Comparison of ENCODE assay signal across 30 mouse cellular contexts in the genomic region with DNA sequence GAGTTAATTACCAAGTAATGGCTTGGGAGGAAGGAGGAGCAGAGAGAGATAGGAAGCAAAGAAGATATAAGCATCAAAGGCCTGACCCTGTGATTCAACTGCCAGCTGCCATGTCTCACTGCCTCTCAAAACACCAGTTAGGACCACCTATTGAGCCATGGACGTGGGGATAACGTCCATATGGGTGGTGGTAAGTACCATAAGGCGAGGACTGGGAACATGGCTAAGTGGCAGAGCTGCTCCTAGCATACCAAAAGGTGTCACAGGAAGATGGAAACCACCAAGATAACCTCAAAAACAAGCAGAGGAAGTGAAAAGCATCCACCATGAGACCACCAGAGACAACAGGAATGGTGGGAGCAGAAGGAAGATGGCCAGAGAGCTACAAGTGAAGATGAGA. TPM values are rescaled to one million over a fixed set of nuclear protein-coding genes. Genes with fewer than 3 reads are reported as not detected.
A peak's percentile ranks its signal among the peaks of the same experiment; 100 is the strongest.
DNase-seq lines count a peak whose midpoint lies in the region; TF ChIP-seq lines count a peak whose summit lies in the region.
"Had no signal": no experiment of that assay in that cellular context is flagged by ENCODE, and none has a peak within 500 bp of the region (broad histone marks: within the 10 kb centered on the region; RNA-seq: fewer than 3 reads in every experiment).

No protein-coding gene starts in this region.

- H3K4me3 ChIP-seq in MEL (ENCODE audit: control insufficient read depth in 1 of 2, insufficient read depth in 1 of 2, low read depth in 2 of 2, low read length in 2 of 2) = no peak overlapping the region
- no peak overlapping the region for H3K4me3 ChIP-seq in myocyte
- H3K4me3 ChIP-seq in heart, adult 2 months = no peak overlapping the region

- no peak overlapping the region for H3ac ChIP-seq in myocyte (ENCODE audit: control insufficient read depth, insufficient read length)

- TF ChIP-seq CTCF in MEL (IDR thresholded peaks at IDR 0.05 in 2 of 3, conservative IDR thresholded peaks at IDR 0.05 in 1 of 3; ENCODE audit: control insufficient read depth in 1 of 3, insufficient read depth in 1 of 3, low read depth in 2 of 3, low read length in 3 of 3, poor library complexity in 1 of 3, severe bottlenecking in 1 of 3) = no peak
- no peak for TF ChIP-seq CTCF in heart, adult 2 months (IDR thresholded peaks at IDR 0.05)

- no peak overlapping the region for H3K9ac ChIP-seq in MEL (ENCODE audit: control insufficient read depth, low read depth, low read length, poor library complexity, severe bottlenecking)
- H3K9ac ChIP-seq in heart, adult 2 months (ENCODE audit: low read depth, low read length) = no peak overlapping the region

- 0 out of 4 replicates have a peak, but pooled peaks cover 0 to 3% of the 10 kb centered on the region in 2 experiments for H3K4me1 ChIP-seq in MEL (ENCODE audit: control insufficient read depth in 1 of 2, insufficient read depth in 2 of 2, low read length in 2 of 2)
- no peaks in the 10 kb centered on the region for H3K4me1 ChIP-seq in heart, adult 2 months (ENCODE audit: control insufficient read depth, insufficient read depth, low read length)

- no peak overlapping the region for H3K27ac ChIP-seq in MEL (ENCODE audit: control insufficient read depth, low read depth, low read length)
- no peak overlapping the region for H3K27ac ChIP-seq in heart, adult 2 months

- 67% methylated on average over 3 of the region's 3 CpGs for WGBS in heart, adult 2 months

- H3K79me2 ChIP-seq in MEL (ENCODE audit: control insufficient read depth, insufficient read depth, low read length, poor library complexity) = no peaks in the 10 kb centered on the region
- peaks cover 2% of the 10 kb centered on the region for H3K79me2 ChIP-seq in myocyte (ENCODE audit: control insufficient read depth, insufficient read depth)
- no peaks in the 10 kb centered on the region; the same call in 1 of the 2 replicates for H3K79me2 ChIP-seq in heart, adult 2 months (replicated peaks; ENCODE audit: control insufficient read depth, insufficient read depth, low read length)

- no peak for TF ChIP-seq EP300 in MEL (IDR thresholded peaks at IDR 0.05; ENCODE audit: low read depth in 1 of 2, low read length in 2 of 2)
- no peak for TF ChIP-seq EP300 in heart, adult 2 months (IDR thresholded peaks at IDR 0.05; ENCODE audit: insufficient read depth, low read depth, low read length)

- DNase-seq in heart, adult 11 months = peak; percentile 73
- no peak for DNase-seq in heart, adult 8-10 months (ENCODE audit: low spot score)
- peak; percentile 17 for DNase-seq in MEL (ENCODE audit: low read depth, low spot score)
- DNase-seq in T-cell, adult 2 months (ENCODE audit: low spot score) = peak; percentile 18
- DNase-seq in Muller cell, postnatal 12 days (ENCODE audit: inconsistent ontology term) = no peak
- no peak for DNase-seq in heart, adult 2 months
- DNase-seq in lung, postnatal 10 days = no peak
- DNase-seq: adrenal gland, adult 2 months; adrenal gland, adult 8-10 months; adrenal gland, postnatal 10 days; adrenal gland, postnatal 14 days; adrenal gland, postnatal 25 days; adrenal gland, postnatal 36 days; B cell, adult 2 months; cerebellum, adult 11 months; cerebellum, adult 11-12 months; cerebellum, adult 18-20 months; cerebellum, adult 2 months; cerebellum, adult 8-10 months had no signal

- TF ChIP-seq POLR2A in MEL (IDR thresholded peaks at IDR 0.05; ENCODE audit: control insufficient read depth in 1 of 2, insufficient read depth in 1 of 2, low read depth in 1 of 2, low read length in 2 of 2, poor library complexity in 1 of 2) = no peak
- TF ChIP-seq POLR2A in myocyte (IDR thresholded peaks at IDR 0.05; ENCODE audit: insufficient read length, low read depth) = no peak
- TF ChIP-seq POLR2A in heart, adult 2 months (IDR thresholded peaks at IDR 0.05; ENCODE audit: insufficient read depth, low read depth, low read length) = no peak

- TF ChIP-seq RAD21 in MEL (IDR thresholded peaks at IDR 0.05; ENCODE audit: low read depth, low read length) = no peak

- intact Hi-C loops in heart, adult 2 months (cut with DNase I) = loop anchor here (5.0 kb wide), 1 partner anchor 60 kb away; no protein-coding TSS in a partner anchor

- H3K4me2 ChIP-seq in myocyte (ENCODE audit: low read depth) = no peak overlapping the region

- H3K36me3 ChIP-seq in MEL (ENCODE audit: control insufficient read depth in 1 of 2, insufficient read depth in 2 of 2, low read length in 2 of 2) = peaks cover 0 to 19% of the 10 kb centered on the region in 2 experiments; a peak in 2 of 4 replicates
- peaks cover 27% of the 10 kb centered on the region for H3K36me3 ChIP-seq in myocyte (ENCODE audit: control insufficient read depth, insufficient read depth)
- H3K36me3 ChIP-seq in heart, adult 2 months (ENCODE audit: control insufficient read depth, insufficient read depth, low read length) = peaks cover 5% of the 10 kb centered on the region

- H3K27me3 ChIP-seq in MEL (ENCODE audit: control insufficient read depth in 1 of 2, insufficient read depth in 2 of 2, low read length in 2 of 2) (no peaks in the 10 kb centered on the region), myocyte (ENCODE audit: control insufficient read depth, insufficient read depth, insufficient read length) (no peaks in the 10 kb centered on the region)
- no peaks in the 10 kb centered on the region for H3K27me3 ChIP-seq in heart, adult 2 months (ENCODE audit: control insufficient read depth, insufficient read depth, low read length)
- H3K27me3 ChIP-seq: CH12.LX, Patski had no signal

- no peaks in the 10 kb centered on the region for H3K9me3 ChIP-seq in MEL (replicated peaks; ENCODE audit: insufficient read depth, low read length)
- H3K9me3 ChIP-seq: G1E had no signal

TF ChIP-seq in MEL, 35 proteins besides CTCF, POLR2A, EP300 and RAD21:
- TF ChIP-seq TBP (IDR thresholded peaks at IDR 0.05; ENCODE audit: low read depth, low read length) = no peak

TF ChIP-seq in myocyte, 11 proteins besides CTCF, POLR2A, EP300 and RAD21:
- TF ChIP-seq POLR2AphosphoS2 (IDR thresholded peaks at IDR 0.05; ENCODE audit: insufficient read length, low read depth) (peak; percentile 59), SRF (IDR thresholded peaks at IDR 0.05; ENCODE audit: control insufficient read depth, insufficient read length, low read depth) (no peak)
TF ChIP-seq in myocyte: peak in this region for 1.

RNA-seq across cellular contexts. Expression of gene Olfr1373, which starts 18.2 kb away (rescaled TPM):
- not detected for total RNA-seq in heart, adult 8-10 months (2022)
- not detected in 2 replicates for total RNA-seq in MEL (2012; rRNA removed)
- polyA plus RNA-seq in MEL (2012; ENCODE audit: insufficient read depth in 1 of 2, insufficient read length in 2 of 2, low read depth in 1 of 2, low replicate concordance in 2 of 2, missing spikeins in 1 of 2) (not detected), myocyte (2012; fragmentation: generic; extraction: Trizol) (not detected)
- not detected for total RNA-seq in heart, adult 2 months (2021)
- not detected in 2 replicates for polyA plus RNA-seq in heart, adult 2 months (2012; rRNA removed)
- total RNA-seq: adrenal gland, adult 18-20 months; adrenal gland, adult 2 months; adrenal gland, adult 8-10 months; adrenal gland, postnatal 10 days; adrenal gland, postnatal 14 days; adrenal gland, postnatal 25 days; adrenal gland, postnatal 36 days; adrenal gland, postnatal 4 days; CH12.LX; ES-E14; G1E had no signal
- polyA plus RNA-seq: activated CD4-positive, CD25-positive, alpha-beta regulatory T cell, adult 4 months; adrenal gland, adult 2 months; brain, embryonic 14.5 days; C2C12; CD4-positive, CD25-positive, alpha-beta regulatory T cell, adult 4 months; cerebellum, adult 2 months; G1E; Patski had no signal

RNA-seq across cellular contexts. Expression of gene Ppp2ca, which starts 28.7 kb away (rescaled TPM):
- total RNA-seq in heart, adult 8-10 months (2022) = 10 to 100 TPM; 53.3 to 55.1 (median 54.5) TPM
- 78.2 and 89.5 TPM in 2 replicates for total RNA-seq in MEL (2012; rRNA removed)
- polyA plus RNA-seq in MEL (2012; ENCODE audit: insufficient read depth in 1 of 2, insufficient read length in 2 of 2, low read depth in 1 of 2, low replicate concordance in 2 of 2, missing spikeins in 1 of 2) (100 to 1,000 TPM; 102 to 113 TPM), myocyte (2012; fragmentation: generic; extraction: Trizol) (56.4 TPM)
- total RNA-seq in heart, adult 2 months (2021) = 10 to 100 TPM; 52.7 to 58.0 TPM
- 31.0 and 60.7 TPM in 2 replicates for polyA plus RNA-seq in heart, adult 2 months (2012; rRNA removed)

Comparison
In these comparisons a context has a peak if more than half of its experiments do, and no peak if none do; other contexts are left out.
1. DNase-seq: peak in heart, adult 11 months (single experiment), MEL (single experiment) and T-cell, adult 2 months (single experiment); none in heart, adult 8-10 months (single experiment), Muller cell, postnatal 12 days (single experiment), heart, adult 2 months (0 of 2) and lung, postnatal 10 days (single experiment).